Mouse (Mus musculus): ENCODE results near the gene Tubal3.

GRCm38 (mm10) chr13:3913504-3913903 is 4.6 kb upstream of the Tubal3 start:
- TF ChIP-seq POLR2A (IDR thresholded peaks at IDR 0.05; ENCODE audit: insufficient read depth, low read length) = no peak
- TF ChIP-seq CTCF (IDR thresholded peaks at IDR 0.05; ENCODE audit: low read depth, low read length) = no peak
- TF ChIP-seq EP300 (IDR thresholded peaks at IDR 0.05; ENCODE audit: insufficient read depth, low read depth, low read length) = no peak
